Mouse (Mus musculus) mouse trophoblast stem cell (cell line): ENCODE results near the gene Klrb1.

ENCODE experiments used
- in situ Hi-C, 2 experiments: fragments of 300-500 bp; cut with MseI, MboI; formaldehyde crosslinking; loops; 2 replicates in 1 of 2; 3 replicates in 1 of 2; pipeline ENCODE4 v1.15.1; 2025

Klrb1 gene

DNA sequence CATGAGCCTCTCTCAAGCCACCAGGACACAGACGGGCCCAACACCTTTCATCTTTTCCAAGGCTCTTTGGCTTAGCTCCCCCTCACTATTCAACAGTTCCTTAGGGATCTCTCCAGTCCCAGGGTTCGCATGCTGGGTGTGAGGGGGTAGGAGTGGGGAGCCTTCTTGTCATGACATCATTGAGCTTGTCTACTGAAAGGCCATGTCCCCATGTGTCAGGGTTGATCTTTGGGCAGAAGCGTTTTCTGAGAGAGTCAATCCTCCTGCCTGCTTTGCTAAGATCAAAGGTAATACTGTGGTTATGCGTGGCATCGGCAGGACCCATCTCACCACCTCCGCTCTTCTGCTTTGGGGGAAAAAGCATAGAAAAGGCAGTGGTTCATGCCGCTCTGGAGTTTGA is 14.6 kb upstream of the Klrb1 start:
- in situ Hi-C loops: no loop called here

DNA sequence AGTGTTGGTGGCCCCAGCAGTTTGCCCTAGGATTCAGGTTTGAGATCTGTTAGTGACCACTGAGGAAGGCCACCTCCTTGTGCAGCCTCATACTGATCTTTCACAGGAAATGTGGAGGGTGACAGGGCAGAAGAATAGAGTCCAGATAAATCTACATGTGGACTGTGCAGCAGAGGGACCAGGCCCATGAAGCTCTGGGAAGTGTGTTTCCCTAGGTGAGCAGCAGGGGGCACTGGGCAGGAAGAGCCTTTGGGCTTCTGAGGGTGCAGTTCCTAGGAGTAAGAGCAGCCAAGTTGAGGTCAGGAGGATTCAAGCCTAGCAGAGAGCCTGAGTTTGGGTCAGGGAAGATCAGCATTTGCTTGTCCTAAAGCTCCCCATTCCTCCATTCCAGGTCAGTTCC is 13.2 kb upstream of the Klrb1 start:
- in situ Hi-C loops: no loop called here

DNA sequence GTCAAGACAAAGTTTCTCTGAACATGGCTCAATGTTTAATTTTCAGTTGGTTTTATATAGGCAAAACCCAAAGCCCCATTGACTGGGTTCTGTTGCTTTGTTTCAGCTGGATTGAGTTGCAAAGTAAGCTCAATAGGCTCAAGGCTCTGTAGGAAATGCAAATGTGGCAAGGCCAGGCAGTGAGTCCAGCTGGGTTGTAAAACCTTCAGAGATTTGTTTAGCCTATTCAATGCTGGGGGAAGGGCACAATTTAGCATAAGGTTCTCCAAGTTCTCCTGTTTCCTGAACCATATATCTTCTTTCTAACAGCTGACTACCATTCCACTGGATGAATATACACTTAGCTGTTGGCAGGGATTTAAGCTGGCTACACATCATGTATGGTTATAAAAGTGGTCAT is 12.0 kb upstream of the Klrb1 start:
- in situ Hi-C loops: no loop called here

DNA sequence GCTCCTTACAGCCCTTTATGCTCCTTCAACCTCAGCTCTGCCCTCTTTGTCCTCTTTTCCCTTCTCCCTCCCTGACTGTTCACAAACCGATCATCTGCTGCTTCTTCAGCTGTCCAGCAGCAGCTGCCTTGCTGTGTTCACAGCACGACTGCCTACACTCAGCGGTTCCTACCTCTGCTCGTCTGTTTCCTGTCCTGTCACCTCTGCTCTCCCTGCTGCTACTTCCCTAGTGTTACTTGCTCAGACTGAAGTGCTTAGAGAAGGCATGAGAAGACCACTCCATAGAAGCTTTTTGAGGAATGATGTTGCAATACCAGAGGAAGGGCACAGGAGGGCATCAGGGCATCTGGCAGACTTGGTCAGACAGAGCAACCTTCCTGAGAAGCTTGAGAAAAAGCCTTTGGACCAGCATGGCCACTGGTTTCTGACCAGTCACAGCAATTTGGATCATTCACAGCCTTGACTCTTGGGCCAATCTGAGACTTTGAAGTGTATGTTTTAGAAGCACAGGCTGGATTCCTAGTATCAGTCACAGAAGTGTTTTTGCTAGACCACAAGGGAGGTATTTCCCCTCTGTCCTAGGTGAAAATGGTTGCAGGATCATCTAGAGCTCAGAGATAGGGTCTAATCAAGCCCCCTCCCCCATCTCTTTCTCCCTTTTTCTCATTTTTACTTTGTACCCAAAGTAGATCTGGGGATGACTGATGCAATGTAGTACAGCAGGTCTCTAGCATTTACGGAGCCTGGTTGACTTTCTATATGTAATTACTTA is 11.2 kb upstream of the Klrb1 start:
- in situ Hi-C loops: no loop called here

DNA sequence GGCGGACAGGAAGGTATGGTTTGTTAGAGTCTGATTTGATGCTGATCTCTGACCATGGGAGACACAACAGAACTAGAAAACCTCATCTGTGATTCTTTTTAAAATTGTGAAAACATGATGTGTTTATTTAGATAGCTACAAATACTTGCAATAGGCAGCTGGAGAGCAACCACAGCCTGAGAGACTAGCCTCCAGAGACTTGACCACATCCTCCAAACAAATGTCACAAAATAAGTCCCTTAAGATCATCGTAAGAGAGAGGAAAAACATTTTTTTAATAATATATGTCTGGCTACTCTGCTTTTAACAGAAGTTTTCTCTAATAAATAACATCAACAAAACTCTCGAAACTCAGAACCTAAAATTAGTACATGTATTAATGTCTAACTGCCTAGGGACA is 9.2 kb upstream of the Klrb1 start:
- in situ Hi-C loops: no loop called here

DNA sequence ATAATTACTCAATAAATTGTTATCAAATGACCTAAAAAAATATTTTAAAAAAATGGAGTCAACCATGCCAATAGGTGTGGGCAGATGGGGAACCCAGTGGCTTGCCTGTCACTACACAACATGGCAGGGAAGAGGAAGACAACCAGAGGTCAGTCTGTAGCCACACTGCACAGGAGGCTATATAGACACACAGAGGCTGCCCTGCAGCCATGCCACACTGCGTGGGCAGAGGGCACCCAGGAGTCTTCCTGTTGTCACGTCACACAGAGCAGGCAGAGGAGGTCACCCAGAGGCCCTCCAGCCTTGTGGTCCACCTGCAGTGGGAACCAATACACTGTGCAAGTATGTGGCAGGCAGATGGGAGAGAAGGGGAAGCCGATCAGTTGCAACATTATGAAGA is 21.2 kb downstream of the Klrb1 start:
- in situ Hi-C loops: no loop called here

DNA sequence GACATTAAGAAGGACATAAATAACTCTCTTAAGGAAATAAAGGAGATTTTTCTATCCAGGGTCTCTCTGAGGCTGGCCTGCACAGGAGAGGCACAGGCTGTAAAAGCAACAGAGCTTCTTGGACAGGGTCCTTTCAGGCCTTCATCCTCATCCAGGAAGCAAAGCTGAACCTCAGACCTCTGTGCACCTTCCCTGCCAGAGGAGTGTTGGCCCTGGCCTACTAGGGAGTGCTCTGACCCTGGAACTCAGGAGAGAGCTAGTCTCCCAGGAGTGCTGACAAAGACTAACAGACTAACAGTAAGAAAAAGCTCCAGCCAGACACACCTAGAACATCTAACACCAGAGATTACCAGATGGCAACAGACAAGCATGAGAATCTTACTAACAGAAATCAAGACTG is 43.3 kb downstream of the Klrb1 start:
- in situ Hi-C loops: no loop called here

DNA sequence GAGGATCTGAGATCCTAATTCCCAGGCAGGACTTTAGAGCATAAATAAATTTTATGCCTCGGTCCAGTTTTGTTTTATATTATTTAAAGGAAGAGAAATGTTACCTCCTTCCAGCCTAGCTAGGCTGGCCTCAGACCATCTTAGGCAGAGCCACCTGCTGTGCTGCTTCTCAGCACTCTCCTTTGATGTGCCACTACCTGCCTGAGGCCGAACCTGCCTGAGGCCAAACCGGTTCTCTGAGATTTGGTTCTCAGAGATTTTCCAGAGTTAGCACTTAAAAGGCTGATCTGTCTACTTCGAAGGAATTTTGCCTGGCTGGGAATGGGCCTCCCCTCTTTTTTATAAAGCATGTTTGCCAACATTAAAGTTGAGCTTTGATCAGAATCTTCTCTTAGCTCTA is 52.9 kb downstream of the Klrb1 start:
- in situ Hi-C loops: no loop called here

DNA sequence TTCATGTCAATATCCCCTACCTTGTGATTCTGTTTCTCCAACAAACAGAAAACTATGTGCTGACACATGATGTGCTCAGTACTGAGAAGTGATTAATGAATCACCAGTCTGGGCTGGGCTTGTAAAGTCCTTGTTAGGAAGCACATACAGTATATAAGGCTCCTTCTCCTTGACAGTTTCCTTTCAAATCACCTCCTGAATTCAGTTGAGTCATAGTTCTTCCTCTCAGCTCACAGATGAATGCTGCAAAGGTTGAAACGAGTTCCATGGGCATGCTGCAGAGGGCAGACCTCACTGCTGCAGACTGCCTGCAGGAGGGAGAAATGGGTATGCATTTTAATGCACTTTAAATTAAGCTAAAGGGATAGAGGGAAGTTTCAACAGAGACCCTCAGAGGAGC is 60.7 kb downstream of the Klrb1 start, which contains the start of gene Clec2h:
Clec2h (plus strand) TSS at position 180 of the 400 bp plus-strand sequence.
- in situ Hi-C loops: no loop called here

DNA sequence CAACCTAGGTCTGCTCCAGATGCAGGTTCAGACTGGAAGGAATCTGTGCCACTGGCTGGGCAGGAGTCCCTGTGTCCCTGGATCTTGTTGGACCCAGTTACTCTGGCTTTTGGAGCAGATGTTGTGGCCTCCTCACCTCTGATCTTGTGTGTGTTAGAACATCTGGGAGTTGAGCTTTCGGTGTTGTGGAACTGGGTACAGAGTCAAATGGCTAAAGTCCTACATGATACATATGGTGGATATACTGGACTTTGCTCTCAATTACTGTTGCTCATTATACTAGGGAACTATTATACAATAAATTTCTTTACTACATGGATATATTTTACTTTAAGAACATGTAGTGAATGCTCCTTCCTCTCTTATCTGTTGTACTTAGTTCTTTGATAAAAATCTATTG is 61.6 kb downstream of the Klrb1 start:
- in situ Hi-C loops: no loop called here
